Mouse (Mus musculus) bone marrow macrophage, adult 2 months (primary cell): ENCODE measurements around the gene Dock4.

Experiments used
- CTCF ChIP-seq: IDR thresholded peaks from 2 replicates; pipeline ENCODE4 v1.5.1; 2012; ENCODE audit warnings: low read depth, mild to moderate bottlenecking, low read length, moderate library complexity
- POLR2A ChIP-seq: IDR thresholded peaks from 2 replicates; pipeline ENCODE4 v1.6.1; 2012; ENCODE audit warnings: mild to moderate bottlenecking, low read depth, low read length, borderline replicate concordance

- TF ChIP-seq CTCF: no peak
- no peak for TF ChIP-seq POLR2A
Measured at GRCm38 (mm10) chr12:40484224-40484623, 38.5 kb downstream of the Dock4 start.
